Mouse (Mus musculus): ENCODE measurements around the gene Marc2. TPM values are rescaled to one million over a fixed set of nuclear protein-coding genes. Genes with fewer than 3 reads are reported as not detected.

Marc2 gene
- total RNA-seq, 1 experiment from 2014 or later: 310 TPM

DNA sequence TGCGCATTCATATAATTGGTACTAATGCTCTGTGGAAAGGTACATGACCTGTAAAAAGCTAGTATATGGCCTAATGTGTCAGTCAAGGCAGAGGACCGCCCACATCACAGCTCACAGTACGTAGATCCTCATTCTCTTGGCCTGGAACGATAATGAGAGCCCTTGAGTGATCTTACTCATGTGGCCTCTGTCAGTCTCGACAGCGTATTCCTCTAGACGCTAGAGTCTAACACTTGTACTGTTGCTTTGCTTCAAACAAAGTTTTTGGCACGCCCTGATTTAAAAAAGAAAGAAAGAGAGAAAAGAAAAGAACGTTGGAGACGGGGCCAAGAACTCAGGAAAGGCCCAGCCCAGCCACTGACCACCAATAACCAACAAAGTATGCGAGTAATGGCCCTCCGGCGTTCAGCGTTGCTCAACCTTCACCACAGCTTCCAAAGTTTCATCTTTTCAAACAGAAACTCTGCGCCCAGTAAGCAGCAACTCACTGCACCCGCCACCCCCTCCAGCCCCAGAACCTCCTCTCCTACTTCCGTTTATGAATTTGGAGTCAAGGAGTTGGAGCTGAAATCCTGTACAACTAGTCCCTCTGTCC lies 37.7 kb downstream of the Marc2 start:
- no peak for DNase-seq

DNA sequence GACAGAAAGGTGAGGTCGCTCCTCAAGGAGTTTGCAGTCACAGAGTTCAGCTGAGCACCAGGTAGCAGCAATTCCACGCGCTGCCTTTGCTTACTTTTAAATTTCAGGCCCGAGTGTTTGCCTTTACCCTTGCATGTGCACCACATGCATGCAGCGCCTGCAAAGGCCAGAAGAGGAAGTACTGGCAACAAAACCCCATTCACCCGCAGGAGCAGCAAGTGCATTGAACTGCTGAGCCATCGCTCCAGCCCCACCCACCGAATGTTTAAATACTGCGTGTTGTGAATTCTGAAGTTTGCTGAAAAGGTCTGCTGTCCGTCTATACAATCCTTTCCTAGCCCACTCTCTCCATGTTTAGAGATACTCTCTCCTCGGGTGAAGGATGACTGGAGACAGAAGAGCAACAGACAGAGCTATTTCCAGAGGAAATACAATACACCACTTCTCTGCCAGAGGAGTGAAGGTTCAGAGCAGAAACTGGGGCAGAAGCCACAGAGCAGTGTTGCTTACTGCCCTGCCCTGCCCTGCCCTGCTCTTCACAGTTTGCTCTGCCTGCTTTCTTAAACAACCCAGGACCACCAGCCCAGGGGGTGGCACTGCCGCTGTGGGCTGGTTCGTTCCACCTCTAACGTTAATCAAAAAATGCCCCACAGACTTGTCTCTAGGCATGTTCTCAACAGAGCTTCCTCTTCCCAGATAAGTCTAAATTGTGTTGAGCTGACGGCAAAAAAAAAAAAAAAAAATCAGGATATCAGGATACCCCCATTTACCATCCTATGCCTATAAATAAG lies 38.4 kb downstream of the Marc2 start:
- DNase-seq: no peak

DNA sequence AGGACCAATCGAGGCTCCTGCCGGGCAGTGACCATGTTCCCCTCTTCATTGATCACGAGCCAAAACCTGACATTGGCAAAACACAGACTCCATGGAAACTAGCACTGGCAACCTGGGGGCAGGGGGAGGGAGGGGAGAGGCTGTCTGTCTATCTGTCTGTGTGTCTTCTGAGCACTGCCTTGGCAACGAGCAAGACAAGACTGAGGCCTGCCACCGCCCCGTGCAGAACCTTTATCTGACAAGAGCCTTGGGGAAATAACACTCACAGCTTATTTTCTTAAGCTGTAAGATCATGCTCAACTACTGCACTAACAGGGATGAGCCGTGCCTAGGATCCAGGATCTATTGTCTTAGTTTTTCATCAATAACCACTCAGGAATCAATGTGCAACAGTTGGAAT lies 39.1 kb downstream of the Marc2 start:
- DNase-seq: no peak

DNA sequence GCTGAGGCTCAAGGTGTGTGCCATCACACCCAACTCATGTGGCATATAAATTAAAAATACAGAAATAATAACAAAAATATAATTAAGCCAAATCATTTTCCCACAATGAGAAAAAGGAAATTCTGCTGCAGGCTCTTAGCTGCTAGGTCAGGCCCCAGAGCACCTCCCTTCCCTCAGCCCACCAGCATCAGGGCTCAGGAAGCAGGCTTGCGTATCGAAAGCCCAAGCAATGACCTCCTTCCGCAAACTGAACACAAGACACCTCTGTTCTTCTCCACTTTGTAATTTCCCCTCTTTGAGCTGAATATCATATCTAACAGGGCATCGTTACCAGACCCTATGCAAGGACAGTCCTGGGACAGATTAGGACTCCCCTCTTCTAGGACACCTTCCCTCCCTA lies 40.5 kb downstream of the Marc2 start:
- no peak for DNase-seq

DNA sequence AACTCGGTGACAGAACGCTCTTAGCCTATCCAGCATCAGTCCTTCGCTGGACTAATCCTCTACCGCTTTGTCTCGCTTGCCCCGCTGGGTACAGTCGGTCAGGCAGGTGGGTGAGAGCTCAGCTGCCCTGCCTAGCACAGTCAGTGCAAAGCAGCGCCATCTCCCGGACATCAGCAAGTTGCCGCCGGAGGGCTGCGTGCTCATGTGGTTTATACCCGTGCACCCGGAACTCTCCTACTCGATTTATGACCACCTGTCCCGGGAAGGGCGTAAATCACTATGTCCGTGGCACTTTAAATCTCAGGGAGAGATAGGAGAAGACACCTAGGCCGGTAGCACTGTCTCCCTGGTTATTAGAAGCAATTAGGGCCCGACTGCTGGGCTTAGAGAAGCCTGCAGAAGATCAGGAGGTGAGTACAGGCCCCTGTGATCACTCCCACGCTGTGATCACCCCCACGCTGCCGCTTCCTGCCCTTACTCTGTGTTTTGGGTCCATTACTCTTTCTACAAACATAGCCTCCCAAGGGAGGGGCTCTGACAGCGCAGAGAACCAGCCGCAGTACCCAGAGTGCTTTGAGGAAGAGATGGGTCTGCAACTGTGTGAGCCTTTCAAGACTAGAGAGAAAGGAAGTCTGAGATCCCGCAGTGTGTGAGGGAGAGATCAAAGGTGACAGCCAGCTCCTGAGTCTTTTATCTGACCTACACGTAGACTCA lies 52.9 kb downstream of the Marc2 start:
- DNase-seq: peak; percentile 64

DNA sequence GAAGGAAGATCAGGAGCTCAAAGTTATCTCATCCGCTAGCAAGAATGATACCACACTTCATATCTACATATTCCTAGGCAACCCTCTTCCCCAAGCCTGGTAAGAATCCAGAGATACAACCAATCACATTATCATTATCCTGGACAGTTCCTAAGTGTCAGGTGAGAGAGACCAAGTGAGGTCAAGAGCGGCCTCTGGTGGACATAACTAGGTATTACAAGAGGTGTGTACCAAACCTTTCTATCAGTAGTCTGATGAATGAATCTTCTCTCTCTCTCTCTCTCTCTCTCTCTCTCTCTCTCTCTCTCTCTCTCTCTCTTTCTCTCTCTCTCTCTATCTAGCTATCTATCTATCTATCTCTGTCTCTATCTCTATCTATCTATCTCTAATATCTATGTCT lies 55.1 kb downstream of the Marc2 start:
- DNase-seq: peak; percentile 16

DNA sequence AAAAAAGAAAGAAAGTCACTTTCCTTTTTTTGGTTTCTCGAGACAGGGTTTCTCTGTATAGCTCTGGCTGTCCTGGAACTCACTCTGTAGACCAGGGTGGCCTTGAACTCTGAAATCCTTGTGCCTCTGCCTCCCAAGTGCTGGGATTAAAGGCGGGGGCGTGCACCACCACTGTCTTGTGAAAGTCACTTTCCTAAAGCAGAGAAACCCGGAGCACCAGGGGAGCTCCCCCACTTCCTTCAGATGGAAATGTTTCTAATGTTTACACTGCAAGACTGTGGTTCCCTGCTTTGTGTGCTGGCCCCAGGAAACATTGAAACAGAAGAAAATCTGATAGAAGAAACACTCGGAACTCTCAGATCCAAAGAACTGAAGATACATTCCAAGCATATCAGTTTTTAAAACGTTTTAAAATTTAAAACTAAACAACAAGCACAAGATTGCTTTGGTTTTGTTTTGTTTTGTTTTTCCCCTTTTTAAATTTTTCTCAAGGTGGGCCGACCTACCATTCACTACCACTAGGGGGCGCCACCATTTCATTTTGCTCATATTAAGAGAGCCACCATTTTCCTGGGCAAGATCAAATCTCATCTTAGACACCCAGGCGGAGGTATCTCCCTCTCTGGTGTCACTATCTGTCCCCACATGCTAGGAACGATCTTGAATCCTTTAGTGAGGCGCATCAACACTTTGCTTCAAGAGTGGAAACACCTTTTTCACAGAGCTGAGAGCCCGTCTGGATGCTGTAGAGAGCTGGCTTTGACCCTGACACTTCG lies 59.7 kb downstream of the Marc2 start:
- DNase-seq: no peak

DNA sequence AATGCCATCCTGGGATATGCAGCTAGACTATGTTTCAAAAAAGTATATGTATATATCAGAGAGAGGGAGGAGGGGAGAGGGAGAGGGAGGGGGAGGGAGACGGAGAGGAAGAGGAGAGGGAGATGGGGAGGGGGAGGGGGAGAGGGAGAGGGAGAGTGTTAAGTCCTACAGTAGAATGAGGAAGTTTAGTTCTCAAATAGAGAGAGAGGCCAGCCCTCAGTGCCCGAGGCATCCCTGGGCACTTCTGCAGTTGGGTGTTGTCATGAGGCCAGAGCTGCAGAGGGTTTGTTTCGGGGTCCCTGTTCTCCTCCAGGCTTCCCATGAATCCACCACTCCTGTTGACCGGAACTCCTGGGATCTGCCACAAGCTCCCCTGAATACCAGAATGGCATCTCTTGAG lies 62.6 kb downstream of the Marc2 start:
- no peak for DNase-seq

DNA sequence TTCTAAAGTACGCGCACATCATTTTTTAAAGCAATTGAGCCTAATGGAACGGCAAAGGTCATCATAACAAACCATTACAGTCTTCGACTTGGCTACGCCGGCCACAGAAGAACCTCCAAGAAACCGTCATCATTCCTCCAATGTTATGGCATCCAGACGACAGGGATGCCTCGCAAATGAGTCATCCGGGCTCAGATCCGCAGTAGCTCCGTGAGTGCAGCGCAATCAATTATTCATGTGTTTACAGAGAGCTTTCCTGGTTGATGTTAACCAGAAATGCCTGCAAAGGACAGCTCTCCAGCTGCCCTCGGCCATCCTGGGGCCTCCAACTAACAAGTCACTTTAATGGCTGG lies 64.1 kb downstream of the Marc2 start:
- peak; percentile 14 for DNase-seq

DNA sequence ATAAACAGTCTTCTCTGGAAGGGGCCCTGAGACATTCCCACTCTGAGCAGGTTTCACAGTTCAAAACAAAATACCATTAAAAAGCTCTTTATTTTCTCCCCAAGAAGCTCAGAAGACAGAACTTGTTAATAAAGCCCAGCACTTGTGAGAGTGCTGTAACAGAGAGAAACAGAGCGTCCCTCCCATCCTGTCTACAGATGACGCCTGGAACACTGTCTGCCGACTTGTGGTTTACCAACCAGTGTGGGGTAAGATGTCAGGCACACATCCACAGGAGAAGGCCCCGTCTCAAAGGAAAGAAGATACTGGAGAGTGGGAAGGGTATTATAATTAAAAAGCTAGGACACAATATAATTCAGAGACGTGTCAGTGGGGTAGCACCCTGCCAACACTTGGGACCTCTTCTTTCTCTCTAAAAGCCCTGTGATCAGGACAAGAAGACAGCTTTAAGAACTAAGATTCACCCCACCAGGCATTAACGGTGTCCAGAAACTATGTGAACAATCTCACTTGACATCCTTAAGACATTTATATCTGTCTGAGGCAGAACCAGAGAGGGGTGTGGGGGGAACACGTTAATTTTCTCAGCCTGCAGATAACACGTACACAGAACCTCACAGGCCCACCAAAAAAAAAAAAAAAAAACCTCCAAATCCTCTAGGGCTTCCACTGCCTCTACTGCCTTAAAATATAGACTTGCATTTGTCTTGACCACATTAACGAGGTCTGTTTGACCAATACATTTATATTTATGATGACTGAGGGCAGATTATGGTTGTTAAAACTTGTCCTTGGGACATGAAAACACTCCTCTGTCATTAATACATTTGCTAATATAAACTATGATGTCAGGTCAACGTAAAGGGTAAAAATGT lies 64.7 kb downstream of the Marc2 start:
- no peak for DNase-seq

DNA sequence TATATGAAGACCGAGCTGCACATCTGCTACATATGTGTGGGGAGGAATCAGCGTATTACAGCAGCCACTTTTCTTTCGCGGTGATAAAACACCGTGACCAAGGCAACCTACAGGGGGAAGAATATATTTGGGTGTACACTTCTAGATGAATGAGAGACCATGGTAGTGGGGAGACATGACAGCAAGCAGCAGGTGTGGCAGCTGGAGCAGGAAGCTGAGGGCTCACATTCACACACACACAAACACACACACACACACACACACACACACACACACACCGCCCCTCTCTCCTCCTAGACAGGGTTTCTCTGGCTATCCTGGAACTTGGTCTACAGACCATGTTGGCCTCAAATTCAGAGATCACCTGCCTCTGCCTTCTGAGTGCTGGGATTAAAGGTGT lies 68.1 kb downstream of the Marc2 start:
- DNase-seq: no peak

DNA sequence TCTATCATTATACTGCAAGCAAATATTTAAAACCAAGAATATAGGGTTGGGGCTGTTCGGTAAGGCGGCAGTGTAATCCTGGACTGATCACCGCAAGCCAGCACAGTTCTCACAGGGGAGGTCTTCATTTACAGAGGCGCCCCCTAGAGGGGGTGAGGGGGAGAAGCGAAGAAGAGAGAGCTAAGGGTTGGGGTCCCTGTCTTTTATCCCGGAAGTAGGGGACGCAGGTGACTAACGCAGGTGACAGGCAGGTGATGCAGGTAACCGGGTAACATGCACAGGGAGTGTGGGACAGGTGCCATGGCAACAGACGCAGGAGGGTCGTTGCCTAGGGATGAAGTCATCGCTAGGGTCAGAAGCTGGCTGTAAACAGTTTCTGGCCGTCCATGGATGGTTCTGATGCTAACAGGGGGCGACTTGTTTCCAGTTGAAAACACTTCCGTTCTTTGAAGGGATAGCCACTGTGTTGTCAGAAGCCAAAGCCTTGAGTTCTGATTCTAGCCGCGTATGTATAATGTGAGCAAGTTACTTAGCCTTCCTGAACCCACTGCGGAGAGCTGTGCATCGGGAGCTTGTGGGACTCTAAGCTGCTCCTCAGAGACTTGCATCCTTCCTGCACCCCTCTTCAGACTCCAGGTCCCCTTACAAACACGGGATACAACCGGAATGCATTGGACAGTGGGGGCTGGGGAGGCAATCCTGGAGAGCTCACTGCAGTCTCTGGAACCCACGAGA lies 69.0 kb downstream of the Marc2 start:
- DNase-seq: no peak

DNA sequence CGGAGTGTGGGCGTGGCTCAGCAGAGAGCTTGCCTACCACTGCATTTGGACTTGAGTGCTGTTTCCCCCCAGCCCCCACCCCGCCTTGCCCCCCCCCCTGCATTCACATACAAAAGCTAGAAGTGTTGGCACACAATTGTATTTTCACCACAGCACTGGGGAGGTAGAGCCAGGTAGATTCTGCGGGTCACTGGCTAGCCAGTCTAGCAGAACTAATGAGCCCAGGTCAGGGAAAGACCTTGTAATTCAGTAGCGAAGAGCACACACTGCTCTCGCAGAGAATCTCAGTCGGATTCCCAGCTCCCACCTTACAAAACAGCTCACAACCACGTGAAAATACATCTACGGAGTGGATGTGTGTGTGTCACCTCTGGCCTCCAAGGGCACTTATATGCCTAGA lies 71.0 kb downstream of the Marc2 start:
- DNase-seq: no peak

DNA sequence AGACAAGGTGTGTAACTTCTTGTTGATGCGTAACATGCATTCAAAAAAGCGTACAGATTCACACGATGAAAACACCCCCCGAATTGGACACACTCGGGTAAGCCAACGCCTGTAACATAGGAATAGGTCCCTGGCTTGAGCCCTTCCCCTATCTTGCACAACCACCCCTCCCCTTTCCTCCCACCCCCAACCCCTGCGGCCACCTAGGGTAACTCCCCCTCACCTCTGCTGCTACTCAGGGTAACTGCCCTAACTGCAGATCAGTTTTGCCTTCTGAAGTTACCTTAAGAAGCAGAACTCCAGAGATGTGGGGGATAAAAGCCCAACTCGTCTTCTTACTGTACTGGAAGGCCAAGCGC lies 74.4 kb downstream of the Marc2 start:
- DNase-seq: no peak

DNA sequence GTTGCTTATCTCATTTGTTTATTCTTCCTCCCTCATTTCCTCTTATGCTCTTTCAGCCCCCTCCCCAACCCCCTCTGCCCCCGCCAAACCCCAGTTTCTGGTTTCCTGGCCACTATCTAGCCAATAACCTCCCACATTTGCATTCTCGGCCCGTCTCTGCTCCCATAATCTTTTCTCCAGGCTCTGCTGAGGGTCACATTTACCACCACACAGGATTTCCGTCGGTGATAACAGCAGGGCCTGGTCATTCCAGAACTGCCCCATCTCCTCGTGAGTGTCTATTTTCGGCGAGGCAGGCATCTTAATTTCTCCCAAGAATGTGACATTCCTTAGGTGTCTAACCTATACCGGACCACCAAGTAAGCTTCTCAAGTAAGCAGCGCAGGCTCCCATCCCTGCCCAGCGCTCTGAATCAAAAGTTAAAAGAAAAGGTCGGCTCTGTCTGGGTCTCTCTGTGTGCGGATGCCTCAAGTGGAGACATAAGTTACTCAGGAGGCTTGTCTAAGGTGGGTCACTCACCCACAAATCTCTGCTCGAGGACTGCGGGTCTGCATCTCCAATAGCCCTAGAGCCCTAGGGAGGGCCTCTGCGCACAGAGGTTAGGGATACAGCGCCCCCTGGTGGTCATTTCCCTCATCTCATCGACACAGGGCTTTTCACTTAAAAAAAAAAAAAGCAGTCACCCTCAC lies 74.9 kb downstream of the Marc2 start:
- peak; percentile 87 for DNase-seq

DNA sequence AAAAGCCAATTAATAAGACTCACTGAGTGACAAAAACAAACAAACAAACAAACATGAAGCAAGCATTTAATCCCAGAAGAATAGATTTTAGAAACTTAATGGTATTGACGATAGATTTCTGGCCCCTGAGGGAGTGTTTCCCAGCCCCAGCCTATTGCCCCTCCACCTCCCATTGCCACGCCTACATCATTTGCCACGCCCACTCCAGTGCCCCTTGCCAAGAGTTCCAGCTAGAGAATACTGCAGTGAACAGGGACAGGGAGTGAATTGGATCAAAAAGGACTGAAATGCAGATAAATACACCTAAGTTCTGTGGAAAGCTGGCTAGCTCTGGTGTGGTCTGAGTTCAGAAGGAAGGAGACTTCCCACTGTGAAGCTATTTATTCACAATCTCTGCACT lies 82.4 kb downstream of the Marc2 start:
- DNase-seq: no peak

Measured in adrenal gland, postnatal 25 days (tissue).